Mouse (Mus musculus): ENCODE data around the gene Ipo11.
"Not testable (repeated sequence)": the region's sequence is repeated elsewhere in the genome, so short reads cannot be mapped to it uniquely, and the experiment has no call there.

The Ipo11 gene

DNA sequence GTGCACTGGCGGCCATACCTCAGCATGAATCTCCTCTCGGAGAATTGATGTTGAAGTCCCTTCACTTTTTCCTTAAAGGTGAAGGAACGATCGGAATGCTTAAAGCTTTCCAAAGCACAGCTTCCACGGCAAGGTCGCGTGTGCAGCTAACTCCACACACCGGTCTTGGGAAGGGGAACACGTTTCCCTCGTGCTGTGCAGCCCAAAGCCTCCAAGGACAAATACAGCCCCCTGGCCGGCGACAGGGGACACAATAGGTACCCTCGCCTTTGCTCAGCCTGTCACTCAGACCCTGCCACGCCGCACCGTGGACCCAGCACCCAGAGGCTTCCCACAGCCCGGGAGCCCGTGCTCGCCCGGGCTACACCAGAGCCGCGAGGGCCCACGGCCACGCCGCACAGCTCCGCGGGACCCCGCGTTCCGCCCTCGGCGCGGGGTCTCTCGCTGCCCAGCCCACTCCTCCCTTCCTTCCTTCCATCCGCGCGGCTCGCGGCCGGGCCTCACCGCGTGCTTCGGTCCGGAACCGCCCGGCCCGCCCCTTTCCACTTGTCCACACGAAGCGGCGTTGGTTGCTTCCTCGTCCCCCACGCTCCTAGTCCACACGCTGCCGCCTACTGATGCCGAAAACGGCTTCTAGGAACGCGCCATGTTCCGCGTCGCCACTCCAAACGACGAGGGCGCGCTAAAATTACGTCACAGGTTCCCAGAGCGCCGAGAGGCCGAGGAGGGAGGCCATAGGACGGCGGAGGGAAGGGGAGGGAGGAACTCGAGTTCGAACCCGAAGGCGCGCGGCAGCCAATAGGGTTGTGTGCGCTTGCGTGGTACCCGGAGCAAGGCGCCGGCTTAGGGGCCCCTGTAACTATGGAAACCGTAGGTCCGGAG lies at the start of gene Ipo11:
Gene Ipo11, minus strand, starts transcription at position 703 of the 882 bp plus-strand sequence.
- DNase-seq: peak; percentile 83

GRCm38 (mm10) chr13:106961496-106961895 lies 24.7 kb upstream of the Ipo11 start:
- no peak for DNase-seq

DNA sequence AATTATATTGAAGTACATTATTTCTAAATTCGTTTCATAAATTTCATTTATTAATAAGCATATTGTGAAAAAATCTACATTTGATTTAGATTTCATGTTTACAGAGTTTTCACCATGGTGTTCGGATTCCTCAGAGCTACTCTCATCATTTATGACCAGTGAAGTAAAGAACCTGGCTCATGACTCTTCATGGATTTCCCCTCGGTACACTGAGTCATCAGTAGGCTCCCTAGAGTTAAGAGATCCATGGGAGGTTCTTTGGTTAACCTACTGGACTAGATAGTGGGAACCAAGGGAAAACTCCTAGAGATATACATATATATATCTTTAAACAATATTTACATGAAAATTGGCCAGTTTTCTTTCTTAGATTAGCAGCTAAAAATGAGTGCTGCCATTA lies 23.8 kb upstream of the Ipo11 start:
- DNase-seq: no peak

GRCm38 (mm10) chr13:106958286-106958685 lies 21.5 kb upstream of the Ipo11 start:
- no peak for DNase-seq

DNA sequence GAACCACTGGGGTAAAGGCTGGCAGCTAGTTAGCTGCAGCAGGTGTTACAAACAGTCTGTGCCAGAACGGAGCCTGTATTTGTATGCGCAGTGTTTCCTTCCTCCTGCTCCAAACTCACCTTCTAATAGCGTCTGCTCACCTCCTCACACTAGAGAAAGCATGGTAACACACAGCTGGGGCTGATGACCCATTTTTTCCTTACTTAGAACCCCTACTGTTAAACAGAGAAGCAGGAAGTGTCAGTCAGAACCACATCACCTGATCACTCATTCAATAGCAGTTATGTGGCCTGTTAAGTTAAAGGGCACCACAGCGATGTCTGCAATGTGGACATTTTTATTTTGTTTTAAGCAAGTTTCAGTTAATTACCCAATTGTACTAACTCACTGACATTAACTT lies 20.8 kb upstream of the Ipo11 start:
- no peak for DNase-seq

GRCm38 (mm10) chr13:106954880-106955279 lies 18.1 kb upstream of the Ipo11 start:
- DNase-seq: no peak

DNA sequence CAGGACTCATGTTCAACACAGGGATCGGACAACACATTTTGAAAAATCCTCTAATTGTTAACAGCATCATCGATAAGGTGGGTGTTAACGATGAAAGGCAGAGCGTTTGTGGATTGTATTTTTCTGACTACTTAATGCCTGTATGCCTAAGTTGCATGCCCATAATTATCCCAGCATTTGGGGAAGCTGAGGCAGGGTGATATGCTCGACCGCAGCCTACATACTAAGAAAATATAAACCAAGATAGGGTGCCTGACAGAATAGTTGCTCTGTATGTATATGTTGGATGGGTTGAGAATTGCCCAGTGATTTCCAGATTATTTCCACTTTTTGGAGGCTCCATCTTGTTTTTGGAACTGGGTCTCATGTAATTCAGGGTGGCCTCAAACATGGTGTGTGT lies 10.8 kb upstream of the Ipo11 start:
- DNase-seq: no peak

GRCm38 (mm10) chr13:106946594-106947540 lies 10.1 kb upstream of the Ipo11 start, which contains the start of gene Dimt1:
Gene Dimt1 (plus strand): TSS chr13:106947127.
- DNase-seq: peak; percentile 90

GRCm38 (mm10) chr13:106945518-106945917 lies 8.8 kb upstream of the Ipo11 start:
- DNase-seq: no peak

DNA sequence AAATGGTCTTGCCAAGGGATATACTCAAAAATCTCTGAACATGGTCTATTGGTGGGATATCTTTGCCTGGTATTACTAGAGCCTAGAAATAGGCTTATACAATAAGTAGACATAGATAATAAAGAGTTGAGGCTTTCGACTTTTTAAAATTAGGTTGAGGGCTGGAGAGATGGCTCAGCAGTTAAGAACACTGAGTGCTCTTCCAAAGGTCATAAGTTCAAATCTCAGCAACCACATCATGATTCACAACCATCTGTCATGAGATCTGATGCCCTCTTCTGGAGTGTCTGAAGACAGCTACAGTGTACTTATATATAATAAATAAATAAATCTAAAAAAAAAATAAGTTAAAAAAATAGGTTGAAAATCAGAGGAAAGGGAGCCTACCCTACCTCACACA lies 6.0 kb upstream of the Ipo11 start:
- DNase-seq: no peak

DNA sequence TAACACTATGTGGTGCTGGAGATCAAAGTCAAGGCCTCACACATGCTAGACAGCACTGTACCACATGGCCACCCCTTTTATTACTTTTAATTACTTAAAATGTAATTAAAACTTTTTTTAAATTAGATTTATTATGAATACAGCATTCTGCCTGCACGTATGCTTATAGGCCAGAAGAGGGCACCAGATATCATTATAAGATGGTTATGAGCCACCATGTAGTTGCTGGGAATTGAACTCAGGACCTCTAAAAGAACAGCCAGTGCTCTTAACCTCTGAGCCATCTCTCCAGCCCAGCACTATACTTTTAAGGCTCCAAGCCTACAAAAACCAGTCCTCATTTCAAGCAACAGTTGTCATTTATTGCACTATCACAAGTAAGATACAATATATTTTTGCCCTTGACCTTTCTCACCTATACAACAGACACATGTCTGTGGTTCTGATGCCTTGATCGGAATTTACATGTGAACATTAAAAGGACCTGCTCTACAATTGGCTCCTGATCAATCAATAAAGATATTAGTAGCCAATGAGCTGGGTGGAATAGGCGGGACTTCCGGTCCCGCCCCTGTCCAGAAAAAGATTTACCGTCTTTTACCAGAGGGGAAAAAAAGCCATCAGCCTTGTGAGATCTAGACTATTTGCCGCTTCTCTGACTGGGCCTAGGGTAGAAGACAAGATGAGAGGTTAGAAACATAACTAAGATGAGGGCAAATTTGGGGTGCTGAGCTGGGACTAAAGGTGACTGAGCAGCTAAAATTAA lies 4.6 kb upstream of the Ipo11 start:
- DNase-seq: no peak

DNA sequence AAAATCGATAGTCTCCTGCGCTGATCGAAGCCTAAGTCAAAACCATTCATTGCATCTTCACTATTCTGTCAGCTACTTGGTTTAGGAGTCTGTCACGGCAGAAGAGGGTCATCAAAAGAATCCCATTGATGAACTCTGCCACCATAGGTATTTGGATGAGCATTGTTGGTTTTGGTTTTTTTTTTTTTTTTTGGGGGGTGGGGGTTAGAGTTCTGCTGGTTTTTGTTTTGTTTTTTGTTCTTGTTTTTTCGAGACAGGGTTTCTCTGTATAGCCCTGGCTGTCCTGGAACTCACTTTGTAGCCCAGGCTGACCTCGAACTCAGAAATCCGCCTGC lies 347 bp upstream of the Ipo11 start:
- DNase-seq: no peak

GRCm38 (mm10) chr13:106935871-106936255 lies 895 bp downstream of the Ipo11 start:
- DNase-seq: no peak

- no peak for DNase-seq
Measured at GRCm38 (mm10) chr13:106929201-106929600, 7.6 kb downstream of the Ipo11 start.

GRCm38 (mm10) chr13:106928296-106928695 lies 8.5 kb downstream of the Ipo11 start:
- no peak for DNase-seq

DNA sequence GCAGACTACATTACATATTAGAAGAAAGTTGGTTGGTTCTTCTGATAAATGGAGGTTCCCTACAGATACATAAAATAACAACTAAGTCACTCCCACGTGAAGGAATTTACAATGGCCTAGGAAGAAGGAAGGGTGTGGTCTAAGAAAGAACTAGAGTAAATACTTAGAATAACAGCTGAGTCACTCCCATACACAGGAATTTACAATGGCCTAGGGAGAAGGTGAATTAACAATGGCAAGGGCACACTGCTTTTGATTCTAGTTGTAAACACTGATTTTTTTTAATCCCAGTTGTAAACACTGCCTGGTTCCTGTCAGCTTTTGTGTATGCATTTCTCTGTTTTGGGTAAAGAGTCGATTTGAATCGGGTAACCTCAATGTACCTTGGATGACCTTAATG lies 10.8 kb downstream of the Ipo11 start:
- DNase-seq: not testable (repeated sequence)

- DNase-seq: no peak
Measured at GRCm38 (mm10) chr13:106918322-106919050, 18.3 kb downstream of the Ipo11 start.

DNA sequence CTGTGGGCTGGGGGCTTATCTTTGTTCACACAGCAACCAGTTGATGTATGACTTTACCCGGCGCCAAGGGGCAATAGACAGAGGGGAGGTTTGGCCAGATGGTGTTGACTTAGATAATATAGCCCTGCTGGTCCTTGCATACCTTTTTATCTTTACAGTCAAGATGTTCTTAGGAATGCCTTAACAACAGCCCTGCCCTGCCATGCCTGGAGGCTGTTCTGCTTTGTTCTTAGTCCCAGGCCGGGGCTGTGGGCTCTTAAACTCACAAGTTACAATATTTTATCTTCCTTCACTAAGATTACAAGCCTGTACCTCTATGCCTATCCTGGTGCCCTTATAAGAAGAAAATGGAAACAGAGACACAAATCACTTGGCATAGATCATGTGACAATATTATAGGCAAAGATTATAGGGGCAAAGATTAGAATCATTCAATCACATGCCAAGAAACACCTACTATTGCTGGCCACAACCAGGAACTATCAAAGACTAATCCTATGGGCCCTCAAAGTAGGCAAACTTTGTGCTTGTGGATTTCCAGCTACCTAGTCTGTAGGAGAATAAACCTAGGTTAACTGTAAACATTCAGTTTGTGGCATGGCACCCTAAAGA lies 23.5 kb downstream of the Ipo11 start:
- no peak for DNase-seq

DNA sequence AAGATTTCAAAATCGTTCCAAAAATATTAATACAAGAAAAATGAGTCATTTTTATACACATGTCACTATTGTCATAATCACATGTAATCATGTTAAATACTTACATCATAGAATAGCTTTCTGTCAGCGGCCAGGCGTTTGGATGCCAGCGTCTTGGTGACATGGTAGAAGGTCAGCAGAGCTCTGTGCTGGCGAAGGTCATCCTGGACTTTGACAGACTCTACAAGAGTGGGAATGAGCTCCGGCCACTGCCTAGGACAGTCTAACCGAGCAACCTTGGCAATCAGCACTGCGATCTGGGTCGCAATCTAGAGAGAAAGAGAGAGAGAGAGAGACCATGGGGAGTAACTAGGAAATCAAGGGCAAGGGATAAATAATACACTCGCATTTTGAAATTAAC lies 26.7 kb downstream of the Ipo11 start:
- no peak for DNase-seq

GRCm38 (mm10) chr13:106907273-106907672 lies 29.5 kb downstream of the Ipo11 start:
- DNase-seq: peak; percentile 19

DNA sequence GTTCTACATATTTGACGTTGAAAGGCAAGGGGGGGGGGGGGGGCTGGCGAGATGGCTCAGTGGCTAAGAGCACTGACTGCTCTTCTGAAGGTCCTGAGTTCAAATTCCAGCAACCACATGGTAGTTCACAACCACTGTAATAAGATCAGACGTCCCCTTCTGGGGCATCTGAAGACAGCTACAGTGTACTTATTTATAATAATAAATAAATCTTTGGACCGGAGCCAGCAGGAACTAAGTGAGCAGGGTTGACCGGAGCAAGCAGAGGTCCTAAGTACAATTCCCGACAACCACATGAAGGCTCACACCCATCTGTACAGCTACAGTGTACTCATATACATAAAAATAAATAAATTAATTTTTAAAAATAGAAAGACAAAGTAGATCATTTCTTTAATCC lies 31.6 kb downstream of the Ipo11 start:
- not testable (repeated sequence) for DNase-seq

DNA sequence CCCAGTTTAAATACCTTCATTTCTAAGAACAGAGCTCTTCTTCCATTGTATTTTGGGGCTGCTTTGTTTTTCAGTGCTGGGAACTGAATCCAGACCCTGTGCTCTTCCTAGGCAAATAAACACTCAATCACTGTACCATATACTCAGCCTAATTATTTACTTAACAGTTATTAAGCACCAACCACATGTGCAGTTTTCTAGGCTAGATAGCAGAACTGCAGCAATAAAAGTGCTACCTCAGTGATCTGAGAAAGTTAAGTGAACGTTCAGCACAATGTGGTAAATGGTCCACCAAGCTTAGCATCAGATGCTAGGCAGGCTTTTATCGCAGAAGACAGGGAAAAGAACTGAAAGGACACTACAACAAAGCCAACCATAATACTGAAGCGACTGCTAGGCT lies 32.1 kb downstream of the Ipo11 start:
- no peak for DNase-seq

All from cerebellum, adult 11 months (tissue).